Mouse (Mus musculus) embryonic facial prominence, embryonic 15.5 days (tissue): Measurements from ENCODE around the gene Ssbp2. TPM values are rescaled to one million over a fixed set of nuclear protein-coding genes. Genes with fewer than 3 reads are reported as not detected.

ENCODE experiments used
- ATAC-seq: fragments of 200-750 bp; cut with Nextera tagmentation; 2 replicates; pipeline ENCODE4 v1.8.0; 2017; ENCODE audit warnings: low read depth, moderate TSS enrichment; ENCODE audit not compliant: insufficient number of reproducible peaks, low FRiP score, low TSS enrichment
- H3K27ac ChIP-seq: fragments of 300-500 bp; sonication (generic); replicated peaks from 2 replicates; pipeline ENCODE4 v1.5.1; 2015; ENCODE audit warnings: mild to moderate bottlenecking, inconsistent platforms
- H3K27me3 ChIP-seq: fragments of 300-500 bp; sonication (generic); 2 replicates; pipeline ENCODE4 v1.6.1; 2015; ENCODE audit warnings: inconsistent platforms
- H3K36me3 ChIP-seq: fragments of 300-500 bp; sonication (generic); 2 replicates; pipeline ENCODE4 v1.6.1; 2015; ENCODE audit warnings: mild to moderate bottlenecking, inconsistent platforms
- H3K4me1 ChIP-seq: fragments of 300-500 bp; sonication (generic); 2 replicates; pipeline ENCODE4 v1.6.1; 2015; ENCODE audit warnings: inconsistent platforms
- H3K4me2 ChIP-seq: fragments of 300-500 bp; sonication (generic); replicated peaks from 2 replicates; pipeline ENCODE4 v1.6.1; 2015; ENCODE audit warnings: mild to moderate bottlenecking, inconsistent platforms
- H3K4me3 ChIP-seq: fragments of 300-500 bp; sonication (generic); replicated peaks from 2 replicates; pipeline ENCODE4 v1.5.1; 2015; ENCODE audit warnings: mild to moderate bottlenecking, inconsistent platforms
- H3K9ac ChIP-seq: fragments of 300-500 bp; sonication (generic); 2 replicates; pipeline ENCODE4 v1.6.1; 2015; ENCODE audit warnings: inconsistent platforms
- H3K9me3 ChIP-seq: fragments of 300-500 bp; sonication (generic); replicated peaks from 2 replicates; pipeline ENCODE4 v1.6.1; 2016; ENCODE audit warnings: inconsistent platforms
- WGBS: fragments of 180-500 bp; shearing (Covaris S2); methylation state at CpG from one replicate; pipeline ENCODE4 v1.1.7; 2015; 5-methylcytosine and 5-hydroxymethylcytosine counted together
- polyA plus RNA-seq: library from polyadenylated mRNA; unstranded; fragments of >200 nt; fragmentation: Nextera tagmentation; extraction: Ambion mirVana; gene quantifications from 2 replicates; pipeline ENCODE4 v1.2.1, GENCODE M21; 2015

The Ssbp2 gene
- polyA plus RNA-seq, 1 experiment from 2014 or later = 193 TPM

DNA sequence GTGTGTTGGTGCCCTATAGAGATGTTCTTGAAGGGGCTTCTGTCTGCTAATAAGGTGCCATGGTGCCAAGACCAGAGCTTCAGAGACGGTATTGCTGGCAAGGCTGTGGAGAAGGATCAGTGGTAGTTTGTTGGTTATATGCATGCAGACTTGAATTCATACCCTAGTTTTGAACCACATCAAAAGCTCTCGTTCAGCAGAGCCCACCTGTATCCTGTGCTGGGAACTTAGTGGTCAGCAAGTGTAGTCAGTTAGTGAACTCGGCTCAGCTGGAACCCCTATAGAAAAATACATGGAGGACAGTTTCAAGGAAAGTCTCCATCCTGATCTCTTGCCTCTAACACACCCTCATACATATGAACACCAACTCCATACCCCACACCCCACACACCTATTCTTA lies 69.7 kb downstream of the Ssbp2 start:
- Histone ChIP-seq H3K4me3 (no peak overlapping the region), H3K9ac (no peak overlapping the region), H3K27ac (no peak overlapping the region), H3K27me3 (no peaks in the 10 kb centered on the region), H3K36me3 (peaks cover 23% of the 10 kb centered on the region), H3K4me2 (no peak overlapping the region), H3K9me3 (no peaks in the 10 kb centered on the region), H3K4me1 (no peaks in the 10 kb centered on the region)
- 89% methylated on average over 3 of the region's 3 CpGs for WGBS
- no peak for ATAC-seq

GRCm38 (mm10) chr13:91536711-91537110 lies 76.6 kb downstream of the Ssbp2 start:
- no peaks in the 10 kb centered on the region for H3K4me1 ChIP-seq
- H3K9me3 ChIP-seq = no peaks in the 10 kb centered on the region
- no peak for ATAC-seq
- H3K9ac ChIP-seq = no peak overlapping the region
- no peak overlapping the region for H3K4me3 ChIP-seq
- no peak overlapping the region for H3K4me2 ChIP-seq
- H3K27me3 ChIP-seq = no peaks in the 10 kb centered on the region
- H3K27ac ChIP-seq = no peak overlapping the region
- peaks cover 31% of the 10 kb centered on the region for H3K36me3 ChIP-seq
- WGBS = 79% methylated on average over 3 of the region's 3 CpGs

DNA sequence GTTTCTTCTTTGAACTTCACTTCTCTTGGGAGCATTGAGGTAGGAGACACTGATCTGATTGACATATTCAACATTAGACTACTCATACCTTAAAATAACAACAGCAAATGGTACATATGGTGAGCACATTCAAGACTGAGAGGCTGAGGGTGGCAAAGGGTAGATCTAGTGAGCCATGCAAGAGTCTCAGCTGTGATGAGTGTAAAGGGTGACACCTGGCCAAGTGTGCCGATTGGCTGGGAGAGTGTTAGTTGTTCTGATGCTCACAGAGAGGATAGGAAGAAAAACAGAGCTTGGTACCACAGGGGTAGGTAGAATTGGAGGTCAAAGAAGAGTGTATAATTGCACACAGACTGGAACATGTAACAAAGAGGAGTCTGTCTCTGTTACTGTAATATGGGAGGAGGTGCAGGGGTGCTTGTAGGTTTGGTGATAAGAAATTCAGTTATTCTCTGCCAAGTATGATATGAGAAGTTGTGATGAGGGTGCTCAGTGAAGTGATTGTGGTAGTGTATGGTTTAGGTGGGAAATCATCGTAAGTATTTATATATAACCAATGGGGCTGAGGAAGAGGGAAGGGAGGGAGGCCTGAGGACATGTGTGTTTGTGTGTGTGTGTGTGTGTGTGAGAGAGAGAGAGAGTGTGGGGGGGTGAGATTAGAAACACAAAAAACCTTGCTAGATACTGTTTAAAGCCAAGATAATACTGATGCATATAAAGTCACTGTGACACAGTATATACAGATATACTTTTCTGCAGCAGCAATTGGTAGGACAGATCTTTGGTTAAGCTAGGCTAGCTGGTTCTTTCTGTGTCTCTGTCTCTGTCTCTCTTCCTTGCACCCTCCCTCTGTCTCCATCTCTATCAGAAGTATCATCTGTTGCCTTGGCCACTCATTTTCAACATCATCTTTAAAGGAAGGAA lies 80.3 kb downstream of the Ssbp2 start:
- no peak overlapping the region for H3K9ac ChIP-seq
- ATAC-seq = no peak
- no peak overlapping the region for H3K4me3 ChIP-seq
- H3K4me2 ChIP-seq = no peak overlapping the region
- H3K27me3 ChIP-seq = no peaks in the 10 kb centered on the region
- WGBS = 87% methylated on average over 2 of the region's 2 CpGs
- no peak overlapping the region for H3K27ac ChIP-seq
- H3K9me3 ChIP-seq = no peaks in the 10 kb centered on the region
- no peaks in the 10 kb centered on the region for H3K4me1 ChIP-seq
- peaks cover 15% of the 10 kb centered on the region for H3K36me3 ChIP-seq

GRCm38 (mm10) chr13:91541069-91541429 lies 81.0 kb downstream of the Ssbp2 start:
- no peak overlapping the region for H3K4me2 ChIP-seq
- H3K27ac ChIP-seq = no peak overlapping the region
- H3K27me3 ChIP-seq = no peaks in the 10 kb centered on the region
- H3K4me3 ChIP-seq = no peak overlapping the region
- 89% methylated on average over 6 of the region's 6 CpGs for WGBS
- ATAC-seq = no peak
- H3K4me1 ChIP-seq = no peaks in the 10 kb centered on the region
- H3K9ac ChIP-seq = no peak overlapping the region
- no peaks in the 10 kb centered on the region for H3K9me3 ChIP-seq
- H3K36me3 ChIP-seq = peaks cover 15% of the 10 kb centered on the region

GRCm38 (mm10) chr13:91543555-91543954 lies 83.5 kb downstream of the Ssbp2 start:
- H3K4me1 ChIP-seq = no peaks in the 10 kb centered on the region
- ATAC-seq = no peak
- no peak overlapping the region for H3K9ac ChIP-seq
- no peak overlapping the region for H3K4me3 ChIP-seq
- 68% methylated on average over 5 of the region's 5 CpGs for WGBS
- H3K4me2 ChIP-seq = no peak overlapping the region
- H3K27ac ChIP-seq = no peak overlapping the region
- no peaks in the 10 kb centered on the region for H3K27me3 ChIP-seq
- peaks cover 18% of the 10 kb centered on the region for H3K36me3 ChIP-seq
- H3K9me3 ChIP-seq = no peaks in the 10 kb centered on the region

DNA sequence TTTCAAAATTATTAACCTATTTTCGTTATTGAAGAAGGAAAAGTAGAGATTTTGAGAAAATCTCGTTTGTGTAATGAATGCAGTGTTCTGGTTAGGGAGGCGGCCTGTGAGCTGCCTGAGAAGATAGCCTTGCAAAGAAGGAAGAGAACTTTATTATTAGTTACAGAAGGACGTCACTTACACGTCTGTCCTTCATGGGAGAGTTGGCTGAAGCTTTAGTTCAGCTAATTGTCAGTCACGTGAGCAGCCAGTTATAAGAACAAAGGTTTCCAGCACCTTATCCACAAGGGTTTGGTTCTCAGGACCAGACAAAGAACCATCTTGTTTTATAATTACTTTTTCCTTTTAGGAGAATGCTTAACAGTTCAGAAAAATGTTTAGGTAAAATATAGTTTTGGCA lies 104.0 kb downstream of the Ssbp2 start:
- Histone ChIP-seq H3K36me3 (peaks cover 5% of the 10 kb centered on the region; the same call in 1 of the 2 replicates), H3K4me1 (peaks cover 4% of the 10 kb centered on the region; the same call in 1 of the 2 replicates), H3K27ac (no peak overlapping the region), H3K9me3 (no peaks in the 10 kb centered on the region), H3K4me2 (no peak overlapping the region), H3K9ac (no peak overlapping the region), H3K4me3 (no peak overlapping the region), H3K27me3 (no peaks in the 10 kb centered on the region)
- WGBS = 58% methylated on average over 6 of the region's 6 CpGs
- no peak for ATAC-seq

DNA sequence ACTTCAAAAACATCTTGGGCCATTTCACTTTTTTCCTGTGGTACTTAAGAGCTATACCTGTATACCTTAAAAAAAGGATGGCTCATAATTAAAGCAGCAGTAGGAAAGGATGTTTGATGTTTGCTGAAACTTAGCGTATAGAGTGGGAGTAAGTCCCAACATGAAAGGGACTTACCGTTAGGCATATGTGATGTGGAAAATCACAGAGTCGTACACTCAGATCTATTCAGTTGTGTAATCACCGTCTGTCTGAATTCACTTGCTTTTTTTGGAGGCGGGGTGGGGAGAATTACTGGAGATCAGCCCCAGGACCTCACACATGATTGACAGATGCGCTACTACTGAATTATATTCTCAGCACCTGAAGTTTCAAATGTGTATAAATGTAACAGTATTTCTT lies 104.7 kb downstream of the Ssbp2 start:
- Histone ChIP-seq H3K4me1 (peaks cover 4% of the 10 kb centered on the region; the same call in 1 of the 2 replicates), H3K27me3 (no peaks in the 10 kb centered on the region), H3K4me3 (no peak overlapping the region), H3K9ac (no peak overlapping the region), H3K27ac (no peak overlapping the region), H3K36me3 (peaks cover 5% of the 10 kb centered on the region; the same call in 1 of the 2 replicates), H3K9me3 (no peaks in the 10 kb centered on the region), H3K4me2 (no peak overlapping the region)
- ATAC-seq = no peak
- 62% methylated on average over 6 of the region's 6 CpGs for WGBS

DNA sequence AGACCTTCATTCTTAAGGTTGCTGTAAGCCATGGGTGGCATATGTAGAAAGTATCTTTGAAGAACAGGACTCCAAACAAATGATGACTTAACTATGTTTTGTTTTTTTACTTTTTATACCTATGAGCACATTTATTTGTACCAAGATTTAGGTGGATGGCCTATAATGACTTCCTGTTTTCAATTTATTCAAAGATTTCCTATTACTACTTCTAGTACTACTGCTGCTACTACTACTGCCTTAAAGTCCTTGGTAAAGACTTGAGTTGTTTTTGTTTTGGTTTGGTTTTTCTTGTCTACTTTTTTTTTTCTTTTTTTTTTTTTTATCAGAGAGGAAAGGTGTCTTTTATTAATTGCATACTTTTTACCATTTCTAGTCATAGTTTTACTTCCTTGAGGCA lies 121.4 kb downstream of the Ssbp2 start:
- H3K4me2 ChIP-seq = no peak overlapping the region
- H3K36me3 ChIP-seq = no peaks in the 10 kb centered on the region
- H3K4me3 ChIP-seq = no peak overlapping the region
- no peaks in the 10 kb centered on the region for H3K27me3 ChIP-seq
- no peaks in the 10 kb centered on the region for H3K4me1 ChIP-seq
- no peaks in the 10 kb centered on the region for H3K9me3 ChIP-seq
- H3K9ac ChIP-seq = no peak overlapping the region
- ATAC-seq = no peak
- no peak overlapping the region for H3K27ac ChIP-seq

- H3K36me3 ChIP-seq = no peaks in the 10 kb centered on the region
- no peaks in the 10 kb centered on the region for H3K4me1 ChIP-seq
- no peaks in the 10 kb centered on the region for H3K27me3 ChIP-seq
- no peak overlapping the region for H3K27ac ChIP-seq
- ATAC-seq = no peak
- H3K9ac ChIP-seq = no peak overlapping the region
- H3K4me2 ChIP-seq = no peak overlapping the region
- no peaks in the 10 kb centered on the region for H3K9me3 ChIP-seq
- no peak overlapping the region for H3K4me3 ChIP-seq
These were observed 122.1 kb downstream of the Ssbp2 start for GRCm38 (mm10) chr13:91582212-91582611.

DNA sequence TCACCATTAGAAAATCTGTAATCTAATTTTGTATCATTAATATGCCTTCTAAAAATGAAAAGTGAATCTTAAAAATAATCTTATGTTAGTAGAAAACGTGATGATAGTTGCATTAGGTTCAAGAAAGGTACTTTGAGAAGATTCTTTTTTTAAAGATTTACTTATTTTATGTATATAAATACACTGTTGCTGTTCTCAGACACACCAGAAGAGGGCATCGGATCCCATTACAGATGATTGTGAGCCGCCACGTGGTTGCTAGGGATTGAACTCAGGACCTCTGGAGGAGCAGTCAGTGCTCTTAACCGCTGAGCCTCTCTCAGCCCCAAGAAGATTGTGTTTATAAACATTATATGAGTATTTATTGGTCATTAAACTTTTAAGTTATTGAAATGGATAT lies 126.3 kb downstream of the Ssbp2 start:
- Histone ChIP-seq H3K36me3 (no peaks in the 10 kb centered on the region), H3K4me1 (no peaks in the 10 kb centered on the region), H3K9ac (no peak overlapping the region), H3K27me3 (no peaks in the 10 kb centered on the region), H3K4me3 (no peak overlapping the region), H3K9me3 (no peaks in the 10 kb centered on the region), H3K4me2 (no peak overlapping the region), H3K27ac (no peak overlapping the region)
- WGBS = 80% methylated on average over 5 of the region's 5 CpGs
- no peak for ATAC-seq

- Histone ChIP-seq H3K4me2 (no peak overlapping the region), H3K4me3 (no peak overlapping the region), H3K4me1 (no peaks in the 10 kb centered on the region), H3K36me3 (no peaks in the 10 kb centered on the region), H3K27ac (no peak overlapping the region), H3K9me3 (no peaks in the 10 kb centered on the region), H3K27me3 (no peaks in the 10 kb centered on the region), H3K9ac (no peak overlapping the region)
- WGBS = 73% methylated on average over 2 of the region's 2 CpGs
- no peak for ATAC-seq
These were observed 128.4 kb downstream of the Ssbp2 start for GRCm38 (mm10) chr13:91588475-91588874.

DNA sequence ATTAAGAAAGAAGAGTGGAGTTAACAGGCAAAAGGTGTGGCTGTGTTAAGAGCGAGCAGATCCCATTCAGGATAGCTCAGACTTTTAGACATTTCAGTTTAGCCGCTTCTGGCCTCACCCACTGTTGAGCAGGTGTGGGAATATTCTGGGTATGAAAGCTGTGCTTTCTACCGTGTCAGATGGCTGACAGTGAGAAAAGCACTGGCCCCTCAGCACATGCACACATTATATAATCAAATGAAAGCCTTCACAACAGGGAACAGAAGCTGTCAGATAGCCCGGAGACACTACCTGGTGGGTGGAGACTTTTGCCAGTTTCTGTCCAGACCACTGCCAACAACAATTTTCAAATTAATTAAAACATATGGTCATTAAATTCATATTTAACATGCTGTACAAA lies 131.8 kb downstream of the Ssbp2 start:
- Histone ChIP-seq H3K4me1 (no peaks in the 10 kb centered on the region), H3K4me2 (no peak overlapping the region), H3K36me3 (no peaks in the 10 kb centered on the region), H3K9ac (no peak overlapping the region), H3K27ac (no peak overlapping the region), H3K27me3 (no peaks in the 10 kb centered on the region), H3K4me3 (no peak overlapping the region), H3K9me3 (no peaks in the 10 kb centered on the region)
- ATAC-seq = no peak
- 77% methylated on average over 4 of the region's 4 CpGs for WGBS
